Mouse (Mus musculus) ES-Bruce4 (cell line): Measurements from ENCODE around the gene Dio1.

Source experiments
- CTCF ChIP-seq: IDR thresholded peaks from one replicate; pipeline ENCODE4 v1.8.1; 2011; ENCODE audit warnings: low read depth, low read length
- POLR2A ChIP-seq: IDR thresholded peaks from one replicate; pipeline ENCODE4 v1.8.1; 2011; ENCODE audit warnings: low read length; ENCODE audit not compliant: insufficient read depth

- TF ChIP-seq CTCF: no peak
- no peak for TF ChIP-seq POLR2A
These were observed 29.4 kb upstream of the Dio1 start for GRCm38 (mm10) chr4:107336356-107336755.
